Mouse (Mus musculus) embryonic facial prominence, embryonic 14.5 days (tissue): ENCODE results near the gene Cyb561d1. TPM values are rescaled to one million over a fixed set of nuclear protein-coding genes. Genes with fewer than 3 reads are reported as not detected.

Experiments used
- ATAC-seq: fragments of 200-750 bp; cut with Nextera tagmentation; 2 replicates; pipeline ENCODE4 v1.8.0; 2017; ENCODE audit warnings: low read depth, moderate number of reproducible peaks, moderate TSS enrichment
- DNase-seq: peaks from one replicate; pipeline ENCODE4 v3.0.0-alpha.2; 2015; ENCODE audit warnings: low spot score
- H3K27ac ChIP-seq: fragments of 300-500 bp; sonication (generic); replicated peaks from 2 replicates; pipeline ENCODE4 v1.5.1; 2014; ENCODE audit warnings: low read depth, mild to moderate bottlenecking, low read length, moderate library complexity
- H3K27me3 ChIP-seq: fragments of 300-500 bp; sonication (generic); replicated peaks from 2 replicates; pipeline ENCODE4 v1.6.1; 2014; ENCODE audit warnings: low read length; ENCODE audit not compliant: control insufficient read depth, insufficient read depth
- H3K36me3 ChIP-seq: fragments of 300-500 bp; sonication (generic); 2 replicates; pipeline ENCODE4 v1.6.1; 2014; ENCODE audit warnings: low read length, mixed read lengths; ENCODE audit not compliant: control insufficient read depth, insufficient read depth
- H3K4me1 ChIP-seq: fragments of 300-500 bp; sonication (generic); 2 replicates; pipeline ENCODE4 v1.6.1; 2014; ENCODE audit warnings: antibody characterized with exemption, low read length; ENCODE audit not compliant: control insufficient read depth, insufficient read depth
- H3K4me2 ChIP-seq: fragments of 300-500 bp; sonication (generic); 2 replicates; pipeline ENCODE4 v1.6.1; 2014; ENCODE audit warnings: low read depth, mild to moderate bottlenecking, low read length, moderate library complexity, mixed read lengths
- H3K4me3 ChIP-seq: fragments of 300-500 bp; sonication (generic); 2 replicates; pipeline ENCODE4 v1.5.1; 2014; ENCODE audit warnings: low read depth, mild to moderate bottlenecking, low read length
- H3K9ac ChIP-seq: fragments of 300-500 bp; sonication (generic); 2 replicates; pipeline ENCODE4 v1.6.1; 2014; ENCODE audit warnings: low read depth, mild to moderate bottlenecking, low read length, moderate library complexity, mixed read lengths
- H3K9me3 ChIP-seq: fragments of 300-500 bp; sonication (generic); 2 replicates; pipeline ENCODE4 v1.6.1; 2016; ENCODE audit warnings: low read length; ENCODE audit not compliant: control insufficient read depth
- WGBS: fragments of 180-500 bp; shearing (Covaris S2); extraction: QIAGEN DNeasy Blood & Tissue Kit; methylation state at CpG from one replicate; pipeline ENCODE4 v1.1.7; 2014; 5-methylcytosine and 5-hydroxymethylcytosine counted together
- polyA plus RNA-seq: library from polyadenylated mRNA; unstranded; fragments of >200 nt; fragmentation: Nextera tagmentation; extraction: Ambion mirVana; gene quantifications from 2 replicates; pipeline ENCODE4 v1.2.1, GENCODE M21; 2014

The Cyb561d1 gene
- polyA plus RNA-seq, 1 experiment from 2014 or later: 1.9 TPM

- peaks cover 31% of the 10 kb centered on the region for H3K36me3 ChIP-seq
- peak overlapping the region; percentile 90 for H3K4me2 ChIP-seq
- peaks cover 23% of the 10 kb centered on the region for H3K4me1 ChIP-seq
- 56% methylated on average over 3 of the region's 3 CpGs for WGBS
- H3K27me3 ChIP-seq: no peaks in the 10 kb centered on the region; the same call in 1 of the 2 replicates
- H3K9me3 ChIP-seq: no peaks in the 10 kb centered on the region
- ATAC-seq (no peak), DNase-seq (no peak)
- peak overlapping the region; percentile 83 for H3K9ac ChIP-seq
- H3K4me3 ChIP-seq: peak overlapping the region; percentile 55
- H3K27ac ChIP-seq: no peak overlapping the region; the same call in 1 of the 2 replicates
These were observed 8.0 kb upstream of the Cyb561d1 start for GRCm38 (mm10) chr3:108209001-108209400.

GRCm38 (mm10) chr3:108206731-108207375, 5.8 kb upstream of the Cyb561d1 start:
- Histone ChIP-seq H3K4me2 (peak overlapping the region; percentile 31), H3K27me3 (no peaks in the 10 kb centered on the region), H3K9me3 (no peaks in the 10 kb centered on the region), H3K36me3 (peaks cover 44% of the 10 kb centered on the region), H3K4me3 (peak overlapping the region; percentile 2; the same call in 1 of the 2 replicates), H3K9ac (no peak overlapping the region), H3K27ac (peak overlapping the region; percentile 78), H3K4me1 (peaks cover 23% of the 10 kb centered on the region)
- DNase-seq (peak; percentile 93), ATAC-seq (peak; percentile 17)
- WGBS: 65% methylated on average over 15 of the region's 15 CpGs

- no peak overlapping the region for H3K27ac ChIP-seq
- H3K4me1 ChIP-seq: peaks cover 18% of the 10 kb centered on the region
- DNase-seq (no peak), ATAC-seq (no peak)
- no peak overlapping the region for H3K4me3 ChIP-seq
- H3K9ac ChIP-seq: no peak overlapping the region
- no peak overlapping the region for H3K4me2 ChIP-seq
- H3K27me3 ChIP-seq: no peaks in the 10 kb centered on the region
- H3K36me3 ChIP-seq: peaks cover 44% of the 10 kb centered on the region
- WGBS: 89% methylated on average over 8 of the region's 8 CpGs
- H3K9me3 ChIP-seq: no peaks in the 10 kb centered on the region
These were observed 4.6 kb upstream of the Cyb561d1 start for GRCm38 (mm10) chr3:108205601-108206000.

- Histone ChIP-seq H3K9ac (no peak overlapping the region), H3K4me3 (no peak overlapping the region), H3K4me2 (no peak overlapping the region), H3K36me3 (peaks cover 44% of the 10 kb centered on the region), H3K27me3 (no peaks in the 10 kb centered on the region), H3K27ac (no peak overlapping the region), H3K4me1 (peaks cover 17% of the 10 kb centered on the region), H3K9me3 (no peaks in the 10 kb centered on the region)
- DNase-seq: no peak
- no peak for ATAC-seq
- WGBS: 82% methylated on average over 11 of the region's 11 CpGs
These were observed 3.5 kb upstream of the Cyb561d1 start for GRCm38 (mm10) chr3:108204470-108204869.

- H3K9me3 ChIP-seq: no peaks in the 10 kb centered on the region
- ATAC-seq: no peak
- peaks cover 49% of the 10 kb centered on the region for H3K36me3 ChIP-seq
- H3K27ac ChIP-seq: no peak overlapping the region
- no peak overlapping the region for H3K4me2 ChIP-seq
- H3K4me3 ChIP-seq: no peak overlapping the region
- DNase-seq: peak; percentile 57
- no peak overlapping the region for H3K9ac ChIP-seq
- H3K4me1 ChIP-seq: peaks cover 11% of the 10 kb centered on the region
- H3K27me3 ChIP-seq: no peaks in the 10 kb centered on the region
- 76% methylated on average over 11 of the region's 11 CpGs for WGBS
These were observed 2.8 kb upstream of the Cyb561d1 start for GRCm38 (mm10) chr3:108203621-108204325.

- peaks cover 11% of the 10 kb centered on the region for H3K4me1 ChIP-seq
- no peak overlapping the region for H3K4me2 ChIP-seq
- DNase-seq (no peak), ATAC-seq (no peak)
- peaks cover 54% of the 10 kb centered on the region for H3K36me3 ChIP-seq
- H3K27me3 ChIP-seq: no peaks in the 10 kb centered on the region
- no peaks in the 10 kb centered on the region for H3K9me3 ChIP-seq
- 93% methylated on average over 13 of the region's 13 CpGs for WGBS
- H3K9ac ChIP-seq: no peak overlapping the region
- no peak overlapping the region for H3K4me3 ChIP-seq
- H3K27ac ChIP-seq: no peak overlapping the region
These were observed 2.2 kb upstream of the Cyb561d1 start for GRCm38 (mm10) chr3:108203212-108203611.

- Histone ChIP-seq H3K27ac (no peak overlapping the region), H3K36me3 (peaks cover 54% of the 10 kb centered on the region), H3K9ac (no peak overlapping the region), H3K4me1 (peaks cover 9% of the 10 kb centered on the region), H3K27me3 (no peaks in the 10 kb centered on the region), H3K4me2 (no peak overlapping the region), H3K9me3 (no peaks in the 10 kb centered on the region), H3K4me3 (no peak overlapping the region)
- ATAC-seq (no peak), DNase-seq (no peak)
These were observed 1.5 kb upstream of the Cyb561d1 start for GRCm38 (mm10) chr3:108202506-108202905.

- H3K4me2 ChIP-seq: peak overlapping the region; percentile 80; the same call in 1 of the 2 replicates
- no peaks in the 10 kb centered on the region; the same call in 1 of the 2 replicates for H3K4me1 ChIP-seq
- H3K9me3 ChIP-seq: no peaks in the 10 kb centered on the region
- no peaks in the 10 kb centered on the region for H3K27me3 ChIP-seq
- H3K4me3 ChIP-seq: no peak overlapping the region
- no peak overlapping the region for H3K9ac ChIP-seq
- WGBS: 97% methylated on average over 6 of the region's 6 CpGs
- peaks cover 25% of the 10 kb centered on the region; the same call in 1 of the 2 replicates for H3K36me3 ChIP-seq
- DNase-seq (no peak), ATAC-seq (no peak)
- no peak overlapping the region for H3K27ac ChIP-seq
These were observed 1.8 kb downstream of the Cyb561d1 start for GRCm38 (mm10) chr3:108199231-108199630.
